Mouse (Mus musculus) MEL (cell line): ENCODE measurements around the gene Sec23a. TPM values are rescaled to one million over a fixed set of nuclear protein-coding genes. Genes with fewer than 3 reads are reported as not detected.
A peak's percentile ranks its signal among the peaks of the same experiment; 100 is the strongest.
"Not testable (repeated sequence)": the region's sequence is repeated elsewhere in the genome, so short reads cannot be mapped to it uniquely, and the experiment has no call there.

ENCODE experiments used
- DNase-seq: peaks from one replicate; pipeline ENCODE4 v3.0.0; 2011; ENCODE audit warnings: low read depth, low spot score
- H3K27ac ChIP-seq: 2 replicates; pipeline ENCODE4 v1.5.1; 2012; ENCODE audit warnings: low read depth, mild to moderate bottlenecking, control low read depth, low read length, moderate library complexity; ENCODE audit not compliant: control insufficient read depth
- H3K27me3 ChIP-seq, 2 experiments: fragments of 150-350 bp in 1 of 2; sonication (generic) in 1 of 2; 2 replicates each; pipeline ENCODE4 v1.6.1; 2012; ENCODE audit warnings: low read length in 2 of 2, mild to moderate bottlenecking in 2 of 2, improper control_type of control experiment in 1 of 2, moderate library complexity in 1 of 2; ENCODE audit not compliant: insufficient read depth in 2 of 2, control insufficient read depth in 1 of 2
- H3K36me3 ChIP-seq, 2 experiments: 2 replicates each; pipeline ENCODE4 v1.6.1; 2012 to 2014; ENCODE audit warnings: low read length in 2 of 2, improper control_type of control experiment in 1 of 2, inconsistent platforms in 1 of 2, mild to moderate bottlenecking in 1 of 2; ENCODE audit not compliant: insufficient read depth in 2 of 2, control insufficient read depth in 1 of 2
- H3K4me1 ChIP-seq, 2 experiments: fragments of 150-350 bp in 1 of 2; sonication (generic) in 1 of 2; 2 replicates each; pipeline ENCODE4 v1.6.1; 2012; ENCODE audit warnings: low read length in 2 of 2, improper control_type of control experiment in 1 of 2, mild to moderate bottlenecking in 1 of 2; ENCODE audit not compliant: insufficient read depth in 2 of 2, control insufficient read depth in 1 of 2
- H3K4me3 ChIP-seq, 2 experiments: fragments of 150-350 bp in 1 of 2; sonication (generic) in 1 of 2; 2 replicates each; pipeline ENCODE4 v1.5.1; 2012; ENCODE audit warnings: low read depth in 2 of 2, low read length in 2 of 2, mild to moderate bottlenecking in 2 of 2, moderate library complexity in 2 of 2, control low read depth in 1 of 2, improper control_type of control experiment in 1 of 2; ENCODE audit not compliant: control insufficient read depth in 1 of 2, insufficient read depth in 1 of 2
- H3K79me2 ChIP-seq: 2 replicates; pipeline ENCODE4 v1.6.1; 2012; ENCODE audit warnings: mild to moderate bottlenecking, low read length, moderate library complexity; ENCODE audit not compliant: control insufficient read depth, poor library complexity, insufficient read depth
- H3K9ac ChIP-seq: 2 replicates; pipeline ENCODE4 v1.6.1; 2012; ENCODE audit warnings: low read depth, mild to moderate bottlenecking, control low read depth, low read length, moderate library complexity; ENCODE audit not compliant: control insufficient read depth, poor library complexity, severe bottlenecking
- H3K9me3 ChIP-seq: fragments of 150-350 bp; sonication (generic); replicated peaks from 2 replicates; pipeline ENCODE4 v1.6.1; 2012; ENCODE audit warnings: mild to moderate bottlenecking, low read length, improper control_type of control experiment, moderate library complexity; ENCODE audit not compliant: insufficient read depth
- BHLHE40 ChIP-seq: IDR thresholded peaks from 2 replicates; pipeline ENCODE4 v1.6.1; 2012; ENCODE audit warnings: low read depth, mild to moderate bottlenecking, inconsistent platforms, low read length, improper control_type of control experiment, borderline replicate concordance
- CHD1 ChIP-seq: IDR thresholded peaks from 2 replicates; pipeline ENCODE4 v1.6.1; 2012; ENCODE audit warnings: low read depth, mild to moderate bottlenecking, inconsistent platforms, low read length, improper control_type of control experiment
- CHD2 ChIP-seq: IDR thresholded peaks from 2 replicates; pipeline ENCODE4 v1.6.1; 2011; ENCODE audit warnings: low read length, improper control_type of control experiment
- CTCF ChIP-seq, 3 experiments: IDR thresholded peaks in 2 of 3; conservative IDR thresholded peaks in 1 of 3; 2 replicates each; pipeline ENCODE4 v1.5.1; 2011 to 2012; ENCODE audit warnings: low read length in 3 of 3, low read depth in 2 of 3, mild to moderate bottlenecking in 2 of 3, improper control_type of control experiment in 1 of 3, inconsistent platforms in 1 of 3, mixed read lengths in 1 of 3, moderate library complexity in 1 of 3; ENCODE audit not compliant: control insufficient read depth in 1 of 3, insufficient read depth in 1 of 3, poor library complexity in 1 of 3, severe bottlenecking in 1 of 3
- E2F4 ChIP-seq: IDR thresholded peaks from 2 replicates; pipeline ENCODE4 v1.6.1; 2011; ENCODE audit warnings: low read depth, low read length, improper control_type of control experiment, borderline replicate concordance
- EP300 ChIP-seq, 2 experiments: IDR thresholded peaks; 2 replicates each; pipeline ENCODE4 v1.6.1; 2011; ENCODE audit warnings: improper control_type of control experiment in 2 of 2, low read length in 2 of 2, low read depth in 1 of 2, mild to moderate bottlenecking in 1 of 2
- ETS1 ChIP-seq: IDR thresholded peaks from 2 replicates; pipeline ENCODE4 v1.6.1; 2012; ENCODE audit warnings: low read depth, mild to moderate bottlenecking, inconsistent platforms, low read length, improper control_type of control experiment, moderate library complexity
- JUND ChIP-seq: IDR thresholded peaks from 2 replicates; pipeline ENCODE4 v1.6.1; 2011; ENCODE audit warnings: low read depth, mild to moderate bottlenecking, improper control_type of control experiment, low read length
- MAFK ChIP-seq: IDR thresholded peaks from 2 replicates; pipeline ENCODE4 v1.6.1; 2011; ENCODE audit warnings: low read depth, mild to moderate bottlenecking, low read length, improper control_type of control experiment, borderline replicate concordance
- MAZ ChIP-seq: IDR thresholded peaks from 2 replicates; pipeline ENCODE4 v1.6.1; 2012; ENCODE audit warnings: low read depth, mild to moderate bottlenecking, inconsistent platforms, low read length, improper control_type of control experiment
- MXI1 ChIP-seq: IDR thresholded peaks from 2 replicates; pipeline ENCODE4 v1.6.1; 2011; ENCODE audit warnings: mild to moderate bottlenecking, low read depth, low read length, improper control_type of control experiment
- MYB ChIP-seq: IDR thresholded peaks from 2 replicates; pipeline ENCODE4 v1.6.1; 2011; ENCODE audit warnings: mild to moderate bottlenecking, low read depth, low read length, improper control_type of control experiment
- MYC ChIP-seq: IDR thresholded peaks from 2 replicates; pipeline ENCODE4 v1.6.1; 2011; ENCODE audit warnings: low read depth, mild to moderate bottlenecking, low read length, improper control_type of control experiment, moderate library complexity
- NRF1 ChIP-seq: IDR thresholded peaks from 2 replicates; pipeline ENCODE4 v1.6.1; 2014; ENCODE audit warnings: low read depth, mild to moderate bottlenecking, inconsistent platforms, low read length, improper control_type of control experiment, moderate library complexity; ENCODE audit not compliant: poor library complexity, insufficient read depth, severe bottlenecking
- POLR2A ChIP-seq, 2 experiments: IDR thresholded peaks; 2 replicates each; pipeline ENCODE4 v1.6.1; 2011 to 2012; ENCODE audit warnings: low read length in 2 of 2, mild to moderate bottlenecking in 2 of 2, control low read depth in 1 of 2, improper control_type of control experiment in 1 of 2, low read depth in 1 of 2, moderate library complexity in 1 of 2; ENCODE audit not compliant: control insufficient read depth in 1 of 2, insufficient read depth in 1 of 2, poor library complexity in 1 of 2
- POLR2AphosphoS2 ChIP-seq: IDR thresholded peaks from 2 replicates; pipeline ENCODE4 v1.6.1; 2011; ENCODE audit warnings: low read length, improper control_type of control experiment
- RAD21 ChIP-seq: IDR thresholded peaks from 2 replicates; pipeline ENCODE4 v1.6.1; 2011; ENCODE audit warnings: mild to moderate bottlenecking, low read depth, low read length, improper control_type of control experiment
- RCOR1 ChIP-seq: IDR thresholded peaks from 2 replicates; pipeline ENCODE4 v1.6.1; 2012; ENCODE audit warnings: low read depth, mild to moderate bottlenecking, inconsistent platforms, low read length, improper control_type of control experiment
- SMC3 ChIP-seq: IDR thresholded peaks from 2 replicates; pipeline ENCODE4 v1.6.1; 2011; ENCODE audit warnings: low read depth, low read length, improper control_type of control experiment
- TAL1 ChIP-seq: IDR thresholded peaks from 2 replicates; pipeline ENCODE4 v1.6.1; 2012; ENCODE audit warnings: mild to moderate bottlenecking, inconsistent platforms, low read length, moderate library complexity, mixed read lengths
- TBP ChIP-seq: IDR thresholded peaks from 2 replicates; pipeline ENCODE4 v1.8.0; 2011; ENCODE audit warnings: low read depth, low read length, improper control_type of control experiment
- UBTF ChIP-seq: IDR thresholded peaks from 2 replicates; pipeline ENCODE4 v1.6.1; 2012; ENCODE audit warnings: low read depth, mild to moderate bottlenecking, inconsistent platforms, low read length, improper control_type of control experiment, moderate library complexity, borderline replicate concordance; ENCODE audit not compliant: insufficient read depth
- USF1 ChIP-seq: IDR thresholded peaks from 2 replicates; pipeline ENCODE4 v1.6.1; 2014; ENCODE audit warnings: low read depth, mild to moderate bottlenecking, inconsistent platforms, low read length, improper control_type of control experiment, moderate library complexity
- USF2 ChIP-seq, 2 experiments: IDR thresholded peaks; 2 replicates each; pipeline ENCODE4 v1.6.1; 2011 to 2012; ENCODE audit warnings: improper control_type of control experiment in 2 of 2, low read length in 2 of 2, borderline replicate concordance in 1 of 2, inconsistent platforms in 1 of 2, low read depth in 1 of 2, mild to moderate bottlenecking in 1 of 2; ENCODE audit not compliant: insufficient read depth in 1 of 2
- ZC3H11A ChIP-seq: IDR thresholded peaks from 2 replicates; pipeline ENCODE4 v1.6.1; 2012; ENCODE audit warnings: low read depth, mild to moderate bottlenecking, inconsistent platforms, low read length, improper control_type of control experiment
- ZMIZ1 ChIP-seq: IDR thresholded peaks from 2 replicates; pipeline ENCODE4 v1.6.1; 2012; ENCODE audit warnings: low read depth, mild to moderate bottlenecking, inconsistent platforms, low read length, improper control_type of control experiment, moderate library complexity
- polyA plus RNA-seq, 2 experiments: library from polyadenylated mRNA; stranded (reverse) in 1 of 2; unstranded in 1 of 2; fragments of >175 nt in 1 of 2; fragments of >200 nt in 1 of 2; gene quantifications; 2 replicates each; pipeline versions ENCODE4 v1.2.1 to v1.2.4; 2012; ENCODE audit warnings: low replicate concordance in 2 of 2, low read depth in 1 of 2; ENCODE audit not compliant: insufficient read length in 2 of 2, insufficient read depth in 1 of 2, missing spikeins in 1 of 2
- total RNA-seq: library from RNA; depleted of rRNA; stranded (reverse); fragments of 300-350 nt; gene quantifications from 2 replicates; pipeline ENCODE4 v1.2.3, GENCODE M21; 2012

The Sec23a gene
- total and polyA plus RNA-seq, 3 experiments, result 16.1 to 98.2 (median 16.7) TPM

- not testable (repeated sequence) for H3K4me1 ChIP-seq, H3K4me3 ChIP-seq
- peak; percentile 87; the same call in 1 of the 2 replicates for TF ChIP-seq MAFK
- TF ChIP-seq, all 39 proteins: peak for 1; not testable (repeated sequence) for 38
- not testable (repeated sequence) for H3K9ac ChIP-seq, H3K27me3 ChIP-seq, H3K27ac ChIP-seq, H3K79me2 ChIP-seq, H3K9me3 ChIP-seq, H3K36me3 ChIP-seq
- DNase-seq, result peak; percentile 41
Measured at GRCm38 (mm10) chr12:58981178-58981661, 30.6 kb downstream of the Sec23a start.

DNA sequence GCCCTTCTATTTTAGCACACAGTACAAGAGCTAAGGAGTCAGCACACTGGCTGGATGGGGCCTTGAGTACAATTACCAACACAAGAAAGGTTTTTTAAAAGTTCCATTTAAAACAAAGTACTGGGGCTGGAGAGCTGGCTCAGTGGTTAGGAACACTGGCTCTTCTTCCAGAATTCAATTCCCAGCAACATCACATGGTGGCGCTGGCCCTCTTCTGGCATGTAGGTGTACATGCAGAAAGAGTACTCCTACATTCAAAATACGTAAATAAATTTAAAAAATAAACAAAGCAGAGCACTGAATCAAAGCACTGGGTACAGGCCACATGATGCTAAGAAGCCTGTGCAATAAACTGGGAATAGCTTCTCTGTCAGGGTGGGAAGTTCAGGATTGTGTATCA, 34.9 kb downstream of the Sec23a start:
- Histone ChIP-seq H3K4me3 (no peak overlapping the region), H3K27me3 (no peaks in the 10 kb centered on the region), H3K4me1 (peaks cover 0 to 5% of the 10 kb centered on the region in 2 experiments; a peak in 1 of 4 replicates), H3K27ac (no peak overlapping the region), H3K9ac (no peak overlapping the region), H3K79me2 (no peaks in the 10 kb centered on the region), H3K36me3 (peaks cover 6% of the 10 kb centered on the region in 2 experiments), H3K9me3 (no peaks in the 10 kb centered on the region)
- no peak for TF ChIP-seq MYB
- no peak for TF ChIP-seq MAFK
- no peak for TF ChIP-seq CHD1
- peak; percentile 27 to 56 (median 51) for TF ChIP-seq CTCF (IDR thresholded peaks at IDR 0.05 in 2 of 3, conservative IDR thresholded peaks at IDR 0.05 in 1 of 3; ENCODE audit: control insufficient read depth in 1 of 3, insufficient read depth in 1 of 3, low read depth in 2 of 3, low read length in 3 of 3, poor library complexity in 1 of 3, severe bottlenecking in 1 of 3)
- no peak for TF ChIP-seq TBP
- TF ChIP-seq RCOR1, result no peak
- peak; percentile 48 for TF ChIP-seq RAD21
- TF ChIP-seq SMC3, result peak; percentile 37
- TF ChIP-seq JUND, result no peak
- no peak for TF ChIP-seq POLR2A (IDR thresholded peaks at IDR 0.05; ENCODE audit: control insufficient read depth in 1 of 2, insufficient read depth in 1 of 2, low read depth in 1 of 2, low read length in 2 of 2, poor library complexity in 1 of 2)
- TF ChIP-seq MXI1, result no peak
- peak; percentile 43 for DNase-seq

DNA sequence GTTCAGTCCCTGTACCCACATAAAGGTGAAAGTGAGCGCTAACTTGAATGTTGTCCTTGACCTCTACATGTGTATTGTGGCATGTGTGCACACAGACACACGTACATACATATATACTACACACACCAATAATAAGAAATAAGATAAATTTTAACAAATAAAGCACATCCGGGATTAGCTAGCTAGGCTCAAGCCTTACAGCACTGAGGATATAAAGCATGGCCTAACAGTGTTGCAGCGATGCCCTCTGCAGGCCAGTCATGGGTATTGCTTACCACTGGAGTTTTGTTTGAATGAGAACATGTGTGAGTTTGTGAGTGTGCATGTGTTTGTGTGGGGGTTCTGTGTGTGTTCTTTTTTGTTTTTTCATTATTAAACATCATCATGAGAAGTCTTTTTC, 47.2 kb downstream of the Sec23a start:
- Histone ChIP-seq H3K9ac (no peak overlapping the region), H3K36me3 (peaks cover 0 to 9% of the 10 kb centered on the region in 2 experiments; a peak in 3 of 4 replicates), H3K9me3 (no peaks in the 10 kb centered on the region), H3K27me3 (no peaks in the 10 kb centered on the region), H3K79me2 (no peaks in the 10 kb centered on the region), H3K4me1 (peaks cover 3 to 7% of the 10 kb centered on the region in 2 experiments), H3K27ac (no peak overlapping the region), H3K4me3 (no peak overlapping the region)
- DNase-seq, result peak; percentile 67
- TF ChIP-seq ZC3H11A, result peak; percentile 40; the same call in 1 of the 2 replicates
- no peak for TF ChIP-seq ZMIZ1
- peak; percentile 69 for TF ChIP-seq MYC
- no peak for TF ChIP-seq NRF1
- TF ChIP-seq CHD2, result no peak
- TF ChIP-seq BHLHE40, result no peak
- TF ChIP-seq USF1, result no peak
- TF ChIP-seq MAZ, result no peak
- peak; percentile 53 for TF ChIP-seq SMC3
- TF ChIP-seq E2F4, result no peak
- no peak for TF ChIP-seq ETS1
- no peak for TF ChIP-seq USF2 (IDR thresholded peaks at IDR 0.05; ENCODE audit: borderline replicate concordance in 1 of 2, insufficient read depth in 1 of 2, low read depth in 1 of 2, low read length in 2 of 2)
- TF ChIP-seq UBTF, result no peak
- no peak for TF ChIP-seq TBP
- peak; percentile 68 for TF ChIP-seq RAD21
- TF ChIP-seq POLR2AphosphoS2, result no peak
- TF ChIP-seq EP300 (IDR thresholded peaks at IDR 0.05; ENCODE audit: low read depth in 1 of 2, low read length in 2 of 2), result no peak
- TF ChIP-seq TAL1, result no peak
